Mouse (Mus musculus) forebrain, embryonic 11.5 days (tissue): ENCODE data around the gene Gtpbp8. TPM values are rescaled to one million over a fixed set of nuclear protein-coding genes. Genes with fewer than 3 reads are reported as not detected.

ENCODE experiments used
- ATAC-seq: fragments of 200-750 bp; cut with Nextera tagmentation; replicated peaks from 2 replicates; pipeline ENCODE4 v1.8.0; 2017; ENCODE audit warnings: moderate TSS enrichment; ENCODE audit not compliant: low FRiP score
- DNase-seq: peaks from one replicate; pipeline ENCODE4 v3.0.0-alpha.2; 2017; ENCODE audit warnings: low spot score
- H3K27ac ChIP-seq: fragments of 300-500 bp; sonication (generic); 2 replicates; pipeline ENCODE4 v1.5.1; 2014; ENCODE audit warnings: low read depth, low read length
- H3K27me3 ChIP-seq: fragments of 300-500 bp; sonication (generic); 2 replicates; pipeline ENCODE4 v1.6.1; 2014; ENCODE audit warnings: mild to moderate bottlenecking, low read length, mixed read lengths; ENCODE audit not compliant: control insufficient read depth, insufficient read depth
- H3K36me3 ChIP-seq: fragments of 300-500 bp; sonication (generic); 2 replicates; pipeline ENCODE4 v1.6.1; 2014; ENCODE audit warnings: mild to moderate bottlenecking, low read length, moderate library complexity, mixed read lengths; ENCODE audit not compliant: control insufficient read depth, insufficient read depth
- H3K4me1 ChIP-seq: fragments of 300-500 bp; sonication (generic); replicated peaks from 2 replicates; pipeline ENCODE4 v1.6.1; 2014; ENCODE audit warnings: low read length, mixed read lengths; ENCODE audit not compliant: control insufficient read depth, insufficient read depth
- H3K4me2 ChIP-seq: fragments of 300-500 bp; sonication (generic); 2 replicates; pipeline ENCODE4 v1.6.1; 2014; ENCODE audit warnings: low read depth, mild to moderate bottlenecking, low read length, moderate library complexity, mixed read lengths; ENCODE audit not compliant: severe bottlenecking
- H3K4me3 ChIP-seq: fragments of 300-500 bp; sonication (generic); 2 replicates; pipeline ENCODE4 v1.5.1; 2014; ENCODE audit warnings: low read depth, low read length
- H3K9ac ChIP-seq: fragments of 300-500 bp; sonication (generic); 2 replicates; pipeline ENCODE4 v1.6.1; 2014; ENCODE audit warnings: low read length
- H3K9me3 ChIP-seq: fragments of 300-500 bp; sonication (generic); 2 replicates; pipeline ENCODE4 v1.6.1; 2016; ENCODE audit warnings: low read length, mixed read lengths; ENCODE audit not compliant: control insufficient read depth
- WGBS: fragments of 180-500 bp; shearing (Covaris S2); extraction: QIAGEN DNeasy Blood & Tissue Kit; methylation state at CpG from one replicate; pipeline ENCODE4 v1.1.7; 2014; 5-methylcytosine and 5-hydroxymethylcytosine counted together
- polyA plus RNA-seq: library from polyadenylated mRNA; unstranded; fragments of >200 nt; fragmentation: Nextera tagmentation; extraction: Ambion mirVana; gene quantifications from 2 replicates; pipeline ENCODE4 v1.2.1, GENCODE M21; 2014

Gene Gtpbp8
- polyA plus RNA-seq, 1 experiment from 2014 or later = 34.2 TPM

GRCm38 (mm10) chr16:44701155-44701554, 45.0 kb downstream of the Gtpbp8 start:
- Histone ChIP-seq H3K4me2 (no peak overlapping the region), H3K9ac (no peak overlapping the region), H3K27ac (no peak overlapping the region), H3K4me1 (0 out of 2 replicates have a peak, but pooled peaks cover 2% of the 10 kb centered on the region), H3K4me3 (no peak overlapping the region), H3K9me3 (no peaks in the 10 kb centered on the region), H3K36me3 (no peaks in the 10 kb centered on the region), H3K27me3 (no peaks in the 10 kb centered on the region)
- no peak for ATAC-seq
- WGBS = 75% methylated on average over 3 of the region's 3 CpGs
- DNase-seq = no peak

- Histone ChIP-seq H3K4me1 (0 out of 2 replicates have a peak, but pooled peaks cover 4% of the 10 kb centered on the region), H3K9me3 (no peaks in the 10 kb centered on the region), H3K27ac (no peak overlapping the region), H3K4me3 (no peak overlapping the region), H3K27me3 (no peaks in the 10 kb centered on the region), H3K9ac (no peak overlapping the region), H3K4me2 (no peak overlapping the region), H3K36me3 (no peaks in the 10 kb centered on the region)
- ATAC-seq (no peak), DNase-seq (no peak)
- 93% methylated on average over 5 of the region's 5 CpGs for WGBS
Observed at GRCm38 (mm10) chr16:44697473-44698205, 48.5 kb downstream of the Gtpbp8 start.

GRCm38 (mm10) chr16:44695859-44696620, 50.1 kb downstream of the Gtpbp8 start:
- no peaks in the 10 kb centered on the region for H3K27me3 ChIP-seq
- WGBS = 47% methylated on average over 12 of the region's 12 CpGs
- H3K36me3 ChIP-seq = no peaks in the 10 kb centered on the region
- no peak overlapping the region for H3K9ac ChIP-seq
- H3K9me3 ChIP-seq = no peaks in the 10 kb centered on the region
- DNase-seq (peak; percentile 52), ATAC-seq (peak; percentile 61)
- H3K4me2 ChIP-seq = no peak overlapping the region
- H3K4me1 ChIP-seq = 0 out of 2 replicates have a peak, but pooled peaks cover 4% of the 10 kb centered on the region
- H3K4me3 ChIP-seq = no peak overlapping the region
- peak overlapping the region; percentile 39; the same call in 1 of the 2 replicates for H3K27ac ChIP-seq

GRCm38 (mm10) chr16:44695214-44695858, 50.8 kb downstream of the Gtpbp8 start:
- DNase-seq = peak; percentile 43

GRCm38 (mm10) chr16:44693695-44694094, 52.5 kb downstream of the Gtpbp8 start:
- Histone ChIP-seq H3K4me2 (no peak overlapping the region), H3K4me3 (no peak overlapping the region), H3K27ac (no peak overlapping the region), H3K36me3 (no peaks in the 10 kb centered on the region), H3K27me3 (no peaks in the 10 kb centered on the region), H3K4me1 (peaks cover 10% of the 10 kb centered on the region), H3K9me3 (no peaks in the 10 kb centered on the region), H3K9ac (no peak overlapping the region)
- 66% methylated on average over 6 of the region's 6 CpGs for WGBS
- no peak for DNase-seq
- no peak for ATAC-seq

More at GRCm38 (mm10) chr16:44695214-44695858, 50.8 kb downstream of the Gtpbp8 start:
- Histone ChIP-seq H3K9me3 (no peaks in the 10 kb centered on the region), H3K36me3 (no peaks in the 10 kb centered on the region), H3K27me3 (no peaks in the 10 kb centered on the region), H3K4me3 (no peak overlapping the region), H3K4me2 (no peak overlapping the region), H3K27ac (peak overlapping the region; percentile 39; the same call in 1 of the 2 replicates), H3K4me1 (0 out of 2 replicates have a peak, but pooled peaks cover 4% of the 10 kb centered on the region), H3K9ac (no peak overlapping the region)
- 86% methylated on average over 8 of the region's 8 CpGs for WGBS
- ATAC-seq = no peak

- WGBS = 95% methylated on average over 1 of the region's 1 CpGs
- H3K4me1 ChIP-seq = peaks cover 14% of the 10 kb centered on the region
- no peak for DNase-seq
- ATAC-seq = no peak
- no peaks in the 10 kb centered on the region for H3K27me3 ChIP-seq
- no peaks in the 10 kb centered on the region for H3K9me3 ChIP-seq
- no peaks in the 10 kb centered on the region for H3K36me3 ChIP-seq
- H3K4me2 ChIP-seq = no peak overlapping the region
- no peak overlapping the region for H3K9ac ChIP-seq
- H3K4me3 ChIP-seq = no peak overlapping the region
- no peak overlapping the region for H3K27ac ChIP-seq
Observed at GRCm38 (mm10) chr16:44692541-44692940, 53.6 kb downstream of the Gtpbp8 start.

GRCm38 (mm10) chr16:44691561-44692141, 54.5 kb downstream of the Gtpbp8 start:
- H3K4me1 ChIP-seq = peaks cover 14% of the 10 kb centered on the region
- WGBS = 73% methylated on average over 17 of the region's 17 CpGs
- no peak overlapping the region for H3K27ac ChIP-seq

GRCm38 (mm10) chr16:44691066-44691465, 55.1 kb downstream of the Gtpbp8 start:
- Histone ChIP-seq H3K4me2 (no peak overlapping the region), H3K27ac (no peak overlapping the region), H3K9me3 (no peaks in the 10 kb centered on the region), H3K27me3 (no peaks in the 10 kb centered on the region), H3K9ac (no peak overlapping the region), H3K36me3 (no peaks in the 10 kb centered on the region), H3K4me1 (peaks cover 12% of the 10 kb centered on the region), H3K4me3 (no peak overlapping the region)
- WGBS = 70% methylated on average over 2 of the region's 2 CpGs
- DNase-seq = no peak
- no peak for ATAC-seq

More at GRCm38 (mm10) chr16:44691561-44692141, 54.5 kb downstream of the Gtpbp8 start:
- no peak overlapping the region for H3K4me3 ChIP-seq
- no peak for DNase-seq
- no peaks in the 10 kb centered on the region for H3K36me3 ChIP-seq
- no peak overlapping the region for H3K4me2 ChIP-seq
- ATAC-seq = no peak
- no peak overlapping the region for H3K9ac ChIP-seq
- no peaks in the 10 kb centered on the region for H3K9me3 ChIP-seq
- H3K27me3 ChIP-seq = no peaks in the 10 kb centered on the region
